Mouse (Mus musculus): ENCODE data around the gene Rai2. TPM values are rescaled to one million over a fixed set of nuclear protein-coding genes. Genes with fewer than 3 reads are reported as not detected.
"Not testable (repeated sequence)": the region's sequence is repeated elsewhere in the genome, so short reads cannot be mapped to it uniquely, and the experiment has no call there.

The Rai2 gene
- 10 to 100 TPM; 18.7 to 26.4 (median 22.8) TPM for total RNA-seq (2022)

DNA sequence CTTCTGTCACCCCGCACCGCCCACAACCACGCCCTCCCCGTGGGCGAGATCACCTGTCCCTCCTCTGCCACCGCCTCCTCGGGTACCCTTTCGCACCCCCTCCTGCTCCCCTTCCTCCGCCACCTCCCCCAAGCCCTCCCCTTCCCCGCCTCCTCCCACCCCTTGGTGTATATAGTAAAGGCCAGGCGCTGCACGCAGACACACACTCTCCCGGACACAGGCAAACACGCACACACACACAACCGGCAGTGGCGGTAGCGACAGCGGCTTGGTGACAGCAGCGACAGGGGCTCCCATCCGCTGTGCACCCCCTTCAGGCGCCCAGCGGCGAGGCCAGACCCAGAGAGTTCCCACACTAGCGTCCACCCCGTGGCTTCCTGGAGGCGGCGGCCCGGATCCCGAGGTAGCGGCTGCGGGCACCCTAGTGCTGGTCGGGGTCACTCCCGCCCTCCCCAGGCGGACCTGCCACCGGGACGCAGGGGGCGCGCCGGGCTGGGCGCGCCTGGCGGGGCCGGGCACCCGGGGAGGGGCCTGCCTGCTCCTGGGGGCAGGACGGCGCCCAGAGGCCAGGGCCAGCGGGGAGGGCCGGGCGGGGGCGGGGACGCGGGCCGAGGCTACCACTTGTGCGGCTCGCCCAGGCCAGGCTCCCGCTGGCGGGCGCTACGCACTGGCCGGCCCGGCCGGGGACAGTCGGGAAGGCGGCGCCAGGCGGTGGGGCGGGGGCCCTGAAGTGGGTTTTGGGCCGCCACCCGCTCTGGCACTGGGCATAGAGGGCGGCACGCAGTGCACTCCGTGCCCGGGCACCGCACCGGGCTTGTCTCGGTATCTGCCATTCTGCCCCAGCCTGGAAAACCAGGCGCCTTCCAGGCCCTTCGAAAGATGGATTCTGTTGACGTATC is at the start of gene Rai2:
Gene Rai2, plus strand, starts transcription at position 205 of the 899 bp plus-strand sequence.
- peak; percentile 67 for DNase-seq

DNA sequence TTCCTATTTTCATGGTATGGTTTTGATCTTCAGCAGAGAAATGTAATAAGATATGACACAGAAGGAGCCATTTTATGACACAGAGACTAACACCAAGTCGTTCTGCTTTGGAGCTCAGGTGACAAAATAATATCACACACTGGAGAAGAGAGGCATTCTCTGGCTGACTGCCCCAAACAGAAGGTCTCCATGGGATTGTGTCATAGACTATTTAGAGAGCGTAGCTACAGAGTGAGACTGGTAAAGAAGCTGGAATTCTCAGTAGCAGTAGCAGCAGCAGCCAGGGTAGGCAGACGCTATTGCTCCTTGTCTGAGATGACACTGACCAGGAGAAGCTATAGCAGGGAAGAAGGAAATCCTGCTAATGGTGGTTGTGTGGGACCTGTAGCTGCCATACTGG is 27.5 kb upstream of the Rai2 start:
- DNase-seq: no peak

DNA sequence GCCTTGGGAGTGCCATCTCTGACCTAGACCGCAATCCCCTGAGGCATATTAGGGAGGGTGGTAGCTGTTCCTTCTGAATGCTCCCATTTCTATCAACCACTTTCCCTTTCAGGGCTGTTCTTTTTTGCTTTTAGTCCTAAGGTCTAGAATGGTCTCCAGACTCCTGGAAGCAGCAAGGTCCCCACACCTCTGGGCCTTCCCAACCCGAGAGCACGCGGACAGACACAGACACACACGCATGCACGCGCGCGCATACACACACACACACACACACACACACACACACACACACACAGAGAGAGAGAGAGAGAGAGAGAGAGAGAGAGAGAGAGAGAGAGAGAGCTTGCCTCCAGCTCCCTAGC is 385 bp upstream of the Rai2 start:
- no peak for DNase-seq

DNA sequence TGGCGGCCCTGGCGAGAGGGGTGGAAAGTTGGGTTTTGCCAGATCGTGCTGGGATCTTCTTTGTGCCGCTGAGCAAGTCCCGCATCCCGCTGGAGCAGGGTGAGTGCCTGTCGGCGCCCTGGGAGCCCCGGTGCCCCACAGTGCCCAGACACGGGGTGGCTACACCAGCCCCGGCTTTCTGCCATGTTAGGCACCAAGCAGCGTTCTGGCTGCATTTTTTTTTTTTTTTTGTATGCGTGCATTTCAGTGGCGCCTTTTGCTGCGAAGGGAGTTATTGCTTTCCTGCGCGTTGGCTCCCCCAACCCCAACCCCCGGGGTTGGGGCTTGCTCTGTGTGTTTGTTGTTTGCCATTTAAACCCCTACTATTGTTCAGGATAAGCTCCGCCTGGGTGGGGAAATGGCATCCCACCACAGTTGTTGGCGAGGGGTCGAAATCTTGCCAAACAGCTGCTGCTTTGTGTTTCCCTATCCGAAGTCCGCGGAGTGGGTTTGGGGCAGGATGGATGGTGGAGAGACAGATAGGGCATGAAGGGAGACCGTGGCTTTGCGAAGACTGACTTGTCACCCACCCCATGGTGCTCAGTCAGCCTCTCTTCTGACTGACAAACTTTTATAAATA is 1.0 kb downstream of the Rai2 start:
- no peak for DNase-seq

DNA sequence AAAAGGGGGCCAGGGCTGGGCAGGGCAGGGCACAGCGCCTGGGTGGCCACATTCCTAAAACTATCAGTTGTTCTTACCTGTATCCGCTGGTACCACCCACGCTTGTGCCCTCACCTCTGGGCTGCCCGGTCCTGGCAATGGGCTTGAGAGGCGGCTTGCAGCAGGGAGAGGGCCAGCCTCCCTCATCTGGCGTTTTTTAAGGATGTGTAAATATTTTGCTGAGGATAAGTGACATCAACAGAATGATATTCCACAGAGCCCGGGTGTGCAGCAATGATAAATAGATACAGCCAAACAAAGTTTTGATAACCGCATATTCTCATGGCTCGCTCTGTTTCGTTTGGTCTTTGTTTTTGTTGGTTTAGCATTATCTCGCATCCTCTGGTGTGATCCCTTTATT is 1.7 kb downstream of the Rai2 start:
- DNase-seq: no peak

DNA sequence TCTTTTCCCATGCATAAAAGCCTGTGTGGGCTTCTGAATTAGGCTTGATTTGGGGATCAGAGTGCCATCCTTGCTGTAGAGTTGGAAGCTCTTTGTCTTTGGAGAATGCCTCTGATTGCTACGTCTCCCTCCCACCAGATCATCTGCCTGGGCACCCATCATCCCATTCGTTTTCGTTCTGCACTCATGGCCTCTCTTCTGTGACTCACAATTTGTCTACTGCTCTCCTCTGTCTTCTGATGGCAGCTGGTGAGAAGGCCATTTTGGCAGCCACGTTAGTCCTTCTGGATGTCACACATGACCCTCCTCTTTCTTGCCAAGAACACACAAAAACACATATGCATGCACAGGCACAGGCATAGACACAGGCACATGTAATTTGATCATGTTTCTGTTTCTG is 4.2 kb downstream of the Rai2 start:
- no peak for DNase-seq

DNA sequence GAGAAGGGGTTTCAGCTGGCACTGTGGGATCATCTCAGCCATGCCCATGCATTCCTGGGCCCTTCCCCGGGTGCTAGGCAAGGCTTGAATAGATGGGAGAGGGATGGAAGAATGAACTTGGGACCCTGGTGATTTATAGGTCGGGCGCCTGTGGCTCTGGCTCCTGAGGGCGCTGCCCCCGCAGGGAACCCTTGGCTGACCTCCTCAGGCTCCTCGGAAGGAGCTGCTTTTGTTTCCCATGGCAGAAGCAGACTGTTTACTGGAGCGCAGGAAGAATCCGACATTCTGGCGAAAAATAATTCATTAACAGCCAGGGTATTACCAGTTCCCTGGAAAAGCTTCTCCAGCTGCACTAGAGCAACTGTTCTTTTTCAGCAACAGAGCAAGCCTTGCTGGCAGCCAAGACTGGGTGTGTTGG is 6.5 kb downstream of the Rai2 start:
- no peak for DNase-seq

DNA sequence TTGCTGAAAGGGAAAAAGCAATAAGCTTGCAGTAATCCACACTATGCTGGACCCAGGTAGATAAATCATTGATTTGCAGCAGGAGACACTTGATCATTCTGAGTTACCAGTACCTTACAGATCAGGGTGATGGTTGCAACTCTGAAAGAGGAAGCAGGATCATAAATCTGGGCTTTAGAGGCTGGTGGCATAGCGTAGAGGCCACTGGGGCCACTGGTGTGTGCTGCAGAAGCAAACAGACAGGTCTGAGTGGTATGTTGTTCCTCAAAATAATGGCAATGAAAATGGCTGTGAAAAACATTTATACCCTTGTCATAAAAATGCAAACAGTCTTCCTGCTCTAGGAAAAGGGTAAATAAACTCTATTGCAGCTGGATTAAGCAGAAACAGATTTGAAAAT is 9.4 kb downstream of the Rai2 start:
- no peak for DNase-seq

DNA sequence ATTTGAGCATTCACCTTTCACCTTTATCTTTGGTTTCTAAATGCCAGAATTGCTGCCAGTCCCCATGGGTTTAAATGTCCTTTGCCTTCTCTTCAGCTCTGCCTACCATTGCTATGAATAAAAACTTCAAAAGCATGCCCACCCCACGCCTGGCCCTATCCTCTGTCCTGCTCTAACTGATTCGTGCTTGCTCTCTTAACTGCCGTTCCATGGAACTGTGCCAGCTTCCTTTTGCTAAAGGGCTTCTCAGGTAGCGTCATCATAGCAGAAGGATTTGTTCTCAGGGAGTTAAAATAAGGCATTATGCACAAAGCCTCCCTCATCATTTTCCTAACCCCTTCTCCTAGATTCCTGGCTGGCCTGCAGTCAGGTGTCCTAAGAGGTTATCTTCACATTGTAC is 11.6 kb downstream of the Rai2 start:
- DNase-seq: no peak

DNA sequence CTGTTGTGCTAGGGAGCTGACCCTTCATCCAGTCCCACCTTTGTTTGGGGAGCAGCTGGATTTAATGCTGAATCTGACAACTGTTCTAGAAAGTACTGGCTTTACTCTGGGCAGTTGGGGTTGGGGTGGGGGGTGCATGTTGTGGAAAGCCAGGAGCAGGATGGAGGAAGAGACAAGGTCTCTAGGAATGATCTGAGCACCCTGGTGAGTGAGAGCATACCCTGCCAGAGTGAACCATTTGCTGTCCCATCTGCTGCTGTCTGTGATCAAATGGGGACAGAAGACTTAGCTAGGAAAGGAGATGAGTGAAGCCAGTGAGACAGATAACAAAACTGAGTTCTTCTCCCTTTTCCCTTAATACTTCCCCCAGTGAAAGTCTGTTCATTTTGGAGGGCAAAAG is 13.2 kb downstream of the Rai2 start:
- DNase-seq: no peak

DNA sequence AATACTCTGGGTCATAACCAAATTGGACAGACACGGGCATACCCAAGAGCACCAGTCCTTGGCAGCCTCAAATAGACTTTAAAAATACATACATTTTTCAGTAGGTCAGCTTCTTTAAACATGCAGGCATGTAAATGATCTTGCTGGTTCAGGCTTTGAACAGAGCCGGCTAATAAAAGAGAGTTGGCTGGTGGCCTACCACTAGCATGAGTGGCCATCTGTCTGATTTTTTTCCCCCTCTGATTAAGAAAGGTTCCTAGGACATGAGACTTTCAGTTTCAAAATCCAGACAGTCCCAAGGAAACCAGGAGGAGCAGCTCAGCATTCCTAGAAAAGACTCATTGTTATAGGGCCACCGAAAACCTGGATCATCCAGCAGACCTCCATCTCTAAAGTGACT is 15.0 kb downstream of the Rai2 start:
- no peak for DNase-seq

DNA sequence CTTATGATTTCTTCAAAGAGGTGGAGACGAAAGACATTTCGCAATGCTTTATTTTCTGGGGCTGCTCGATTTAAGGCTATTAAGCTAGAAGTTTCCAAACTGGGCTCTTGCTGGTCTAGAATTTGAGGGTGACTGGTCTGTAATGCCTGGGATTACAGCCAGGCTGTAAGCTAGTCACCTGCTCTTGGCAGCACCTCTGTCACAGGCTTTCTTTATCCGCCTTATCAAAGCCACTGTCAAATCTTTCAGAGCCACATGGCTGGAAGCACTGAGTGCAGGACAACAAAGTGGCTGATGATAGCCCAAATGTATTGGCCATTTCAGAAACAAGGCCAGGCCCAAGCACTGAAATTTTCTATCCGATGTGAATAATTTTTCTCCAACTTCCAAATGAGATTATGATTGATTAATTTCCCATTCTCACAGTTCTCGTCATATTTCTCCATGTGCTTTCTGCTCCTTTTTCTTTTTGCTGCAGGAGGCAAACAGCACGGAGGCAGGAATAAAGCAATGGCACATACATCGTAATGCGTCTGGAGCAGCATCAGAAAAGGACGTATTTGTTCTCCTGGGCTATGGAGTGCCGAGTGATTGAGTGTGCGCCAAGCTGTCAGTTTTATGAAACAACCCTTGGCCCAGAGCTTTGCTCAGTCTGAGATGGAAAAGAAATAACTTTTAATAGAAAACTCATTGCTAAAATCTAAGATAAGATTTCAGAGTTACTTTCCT is 16.9 kb downstream of the Rai2 start:
- no peak for DNase-seq

DNA sequence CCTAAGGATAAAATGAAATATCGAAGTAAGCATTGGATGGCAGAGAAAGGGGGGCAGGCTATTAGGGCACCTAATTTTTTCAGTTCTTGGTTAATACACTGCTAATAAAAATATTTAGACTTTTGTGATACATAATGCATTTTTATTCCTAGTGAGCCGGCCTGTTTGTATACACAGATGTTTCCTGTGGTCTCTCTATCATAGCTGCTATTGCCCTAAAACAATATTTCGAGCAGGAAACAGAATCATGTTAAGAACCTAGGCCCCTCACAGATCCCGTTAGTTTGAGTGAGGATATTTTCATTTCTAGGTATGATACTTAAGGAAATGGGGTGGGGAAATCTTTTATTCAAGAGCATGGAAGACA is 17.4 kb downstream of the Rai2 start:
- DNase-seq: no peak

DNA sequence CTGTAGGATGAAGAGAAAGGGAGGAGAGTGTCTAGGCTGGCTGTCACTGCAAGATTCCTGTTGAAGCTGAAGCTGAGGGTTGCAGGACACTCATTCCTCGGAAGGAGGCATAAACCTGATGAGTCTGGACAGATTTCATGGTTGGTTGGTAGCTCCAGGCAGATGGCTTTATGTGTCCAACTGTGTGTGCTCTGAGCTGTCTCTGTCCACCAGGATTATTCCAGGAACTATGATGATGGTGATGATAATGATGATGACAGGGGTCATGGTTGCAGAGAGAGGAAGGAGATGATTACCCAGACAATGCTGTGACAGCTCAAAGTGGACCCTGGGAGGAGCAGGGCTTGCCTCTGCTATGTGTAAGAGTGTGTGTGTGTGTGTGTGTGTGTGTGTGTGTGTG is 22.5 kb downstream of the Rai2 start:
- no peak for DNase-seq

DNA sequence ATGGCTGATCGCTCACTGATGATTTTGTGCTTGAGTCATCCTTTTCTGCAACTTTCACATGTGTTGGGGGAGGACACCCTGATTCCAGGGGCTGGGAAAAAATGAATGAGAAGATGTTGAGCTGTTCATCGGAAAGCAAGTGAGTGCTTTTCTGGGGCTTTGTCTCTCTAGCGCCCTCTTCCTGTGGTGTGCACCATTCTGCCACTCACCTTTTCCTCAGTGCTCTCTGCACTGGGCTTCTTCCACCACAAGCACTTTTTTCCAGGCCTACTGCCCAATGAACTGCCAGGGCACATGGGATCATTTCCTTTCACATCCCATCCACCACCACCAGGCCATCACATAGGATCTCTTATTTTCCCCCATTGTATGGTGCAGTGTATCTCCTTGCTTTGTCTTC is 26.2 kb downstream of the Rai2 start:
- DNase-seq: no peak

DNA sequence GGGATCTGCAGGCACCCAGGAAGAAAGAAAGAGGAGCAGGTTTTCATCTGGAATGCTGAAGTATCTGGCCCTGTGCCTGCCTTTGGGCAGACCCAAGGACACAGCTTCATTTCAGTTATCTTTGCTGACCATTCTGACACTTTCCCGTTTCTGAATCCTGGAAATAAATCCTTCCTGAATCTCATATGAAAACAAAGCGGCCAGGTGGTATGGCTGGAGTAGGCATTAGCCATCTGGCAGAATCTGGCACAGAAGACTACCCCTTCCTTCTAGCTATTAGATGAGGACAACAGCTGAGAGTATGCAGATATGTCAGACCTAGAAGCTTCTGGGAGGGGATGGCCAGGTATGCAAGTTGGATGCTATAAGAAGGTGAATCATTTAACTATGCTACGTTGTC is 28.4 kb downstream of the Rai2 start:
- DNase-seq: no peak

DNA sequence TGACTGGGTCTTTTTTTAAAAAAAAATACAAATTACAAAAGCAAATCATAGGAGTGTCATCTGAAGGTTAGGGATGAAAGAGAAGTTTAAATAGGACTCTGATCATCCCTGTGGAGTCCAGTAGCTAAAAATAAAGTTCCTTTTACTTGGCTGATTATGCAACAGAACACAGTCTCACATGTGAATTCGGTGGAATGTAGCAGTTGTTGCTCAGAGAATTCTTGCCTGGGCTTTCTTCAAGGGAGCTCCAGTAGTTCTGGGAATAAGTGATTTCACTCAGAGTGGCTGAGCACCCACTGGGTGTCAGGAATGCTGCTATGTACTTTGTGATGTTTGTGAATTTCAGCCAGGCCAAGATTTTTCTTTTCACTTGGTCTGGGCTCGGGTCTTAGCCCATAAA is 30.5 kb downstream of the Rai2 start:
- DNase-seq: no peak

DNA sequence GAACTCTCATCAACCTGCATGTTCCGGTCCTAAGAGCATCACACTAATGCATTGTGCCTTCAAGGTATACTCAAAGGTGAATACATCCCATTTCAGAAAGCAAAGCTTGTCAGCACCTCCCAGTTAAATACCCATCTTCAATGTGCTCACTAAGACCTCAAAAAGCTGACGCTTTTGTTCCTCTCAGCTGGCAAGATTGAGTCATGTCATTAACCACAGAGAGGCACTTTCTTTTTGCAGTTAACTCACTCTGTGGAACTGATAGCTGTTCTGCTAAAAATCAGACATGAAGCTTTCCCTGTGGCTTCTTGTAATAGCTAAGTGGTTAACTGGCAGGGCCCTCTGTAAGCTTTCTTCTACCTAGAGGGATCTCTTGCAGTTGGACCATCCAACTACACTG is 36.6 kb downstream of the Rai2 start:
- DNase-seq: no peak

DNA sequence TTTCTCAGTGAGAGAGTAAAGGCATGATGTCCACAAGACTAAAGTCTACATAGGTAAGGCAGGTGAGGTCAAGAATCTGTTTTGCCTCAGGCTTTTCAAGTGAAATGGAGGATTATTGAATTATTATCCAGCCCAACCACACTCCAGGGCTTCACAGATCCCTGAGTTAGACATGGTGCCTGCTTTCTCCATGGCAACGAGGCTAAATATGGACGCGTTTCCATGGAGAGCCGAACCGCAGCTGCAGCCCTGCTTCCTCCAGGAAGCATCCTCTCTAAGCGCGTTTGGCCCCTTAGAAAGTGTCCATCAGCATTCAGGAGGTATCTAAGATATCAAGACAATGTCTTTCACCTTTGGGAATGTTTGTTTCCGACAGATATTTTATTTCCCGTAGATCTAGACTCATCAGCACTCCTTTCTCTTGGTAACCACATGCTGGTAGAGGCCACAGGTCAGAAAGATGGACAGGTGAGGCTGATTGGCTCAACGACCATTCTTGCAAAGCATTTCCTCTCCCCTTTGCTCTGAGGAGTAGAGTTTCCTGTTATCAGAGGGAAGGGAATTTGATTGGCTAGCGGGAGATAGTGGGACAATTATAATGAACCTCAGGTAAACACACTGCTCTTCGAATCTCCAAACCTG is 59.6 kb downstream of the Rai2 start:
- no peak for DNase-seq

DNA sequence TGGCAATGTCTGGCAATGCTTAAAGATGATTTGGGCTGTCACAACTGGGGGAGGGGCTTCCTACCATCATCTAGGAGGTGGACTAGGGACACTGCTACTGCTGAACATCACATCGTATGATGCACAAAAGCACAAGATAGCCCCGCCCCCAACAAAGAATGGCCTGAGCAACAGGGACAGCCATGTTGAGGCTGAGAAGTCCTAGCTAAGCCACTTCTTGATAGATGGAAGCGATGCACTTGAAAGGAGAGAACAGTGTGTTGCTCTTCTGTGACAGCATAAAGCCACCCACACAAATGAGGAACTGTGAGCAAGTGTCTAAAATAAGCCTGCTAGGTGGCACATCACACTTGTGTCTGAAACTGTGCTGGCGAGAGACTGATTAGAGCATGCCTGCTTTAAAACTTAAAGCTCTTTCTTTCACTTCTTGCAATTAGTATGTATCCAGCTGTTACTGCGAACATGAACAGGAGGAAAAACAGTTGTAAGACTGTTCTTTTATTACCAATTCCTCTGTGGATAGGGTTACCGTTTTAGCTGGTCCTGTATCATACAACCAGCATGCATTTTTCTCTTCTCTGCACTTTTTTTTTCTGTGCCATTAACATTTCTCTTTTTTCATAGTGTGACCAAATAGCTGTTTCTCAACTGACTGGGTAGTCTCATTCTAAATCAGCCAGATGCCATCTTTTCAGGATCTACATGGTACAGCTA is 63.6 kb downstream of the Rai2 start:
- no peak for DNase-seq

DNA sequence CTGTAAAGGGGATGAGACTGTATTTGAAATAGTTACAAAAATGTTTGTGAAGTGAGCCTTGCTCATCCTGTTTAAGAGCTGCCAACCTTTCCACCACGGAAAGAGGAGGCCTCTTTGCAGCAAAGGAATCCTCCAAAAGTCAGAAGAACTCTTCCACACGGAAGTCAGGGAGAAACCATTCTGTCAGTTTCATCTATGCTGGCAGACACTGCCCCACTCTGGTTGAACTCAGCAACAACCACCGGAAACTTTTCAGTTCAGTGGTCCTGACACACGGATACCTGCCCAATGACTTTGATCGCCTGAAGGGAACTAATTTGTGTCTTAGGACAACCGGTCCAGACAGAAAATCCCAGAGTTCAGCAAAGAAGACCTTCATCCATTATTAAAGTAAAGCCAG is 73.3 kb downstream of the Rai2 start:
- DNase-seq: no peak

DNA sequence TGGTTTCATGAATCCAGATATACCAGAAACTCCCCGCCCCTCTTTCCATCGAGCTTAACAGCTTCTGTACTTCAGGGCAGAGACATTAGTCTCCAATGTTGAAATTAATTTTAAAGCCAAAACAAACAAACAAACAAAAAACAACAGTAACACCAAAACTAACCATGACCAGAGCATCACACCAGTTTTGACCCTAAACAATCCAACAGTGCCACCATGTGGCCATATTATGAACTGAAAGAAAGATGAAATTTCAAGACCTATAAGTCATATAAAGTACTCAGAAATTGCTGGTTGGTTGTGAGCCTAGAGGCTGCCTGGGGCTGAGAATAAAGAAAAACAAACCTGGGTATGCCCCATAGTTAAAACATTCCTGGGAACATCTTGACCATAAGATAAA is 109.3 kb downstream of the Rai2 start:
- DNase-seq: not testable (repeated sequence)
